Mouse (Mus musculus): ENCODE measurements around the gene Sipa1l2.

- TF ChIP-seq CTCF (IDR thresholded peaks at IDR 0.05; ENCODE audit: low read depth) (no peak), EP300 (IDR thresholded peaks at IDR 0.05; ENCODE audit: low read depth) (no peak)
These were observed 26.2 kb upstream of the Sipa1l2 start for GRCm38 (mm10) chr8:125595571-125596508.
